Mouse (Mus musculus): ENCODE data around the gene Upk3bl. TPM values are rescaled to one million over a fixed set of nuclear protein-coding genes. Genes with fewer than 3 reads are reported as not detected.

The Upk3bl gene
- polyA plus RNA-seq, 1 experiment: 2.7 TPM

DNA sequence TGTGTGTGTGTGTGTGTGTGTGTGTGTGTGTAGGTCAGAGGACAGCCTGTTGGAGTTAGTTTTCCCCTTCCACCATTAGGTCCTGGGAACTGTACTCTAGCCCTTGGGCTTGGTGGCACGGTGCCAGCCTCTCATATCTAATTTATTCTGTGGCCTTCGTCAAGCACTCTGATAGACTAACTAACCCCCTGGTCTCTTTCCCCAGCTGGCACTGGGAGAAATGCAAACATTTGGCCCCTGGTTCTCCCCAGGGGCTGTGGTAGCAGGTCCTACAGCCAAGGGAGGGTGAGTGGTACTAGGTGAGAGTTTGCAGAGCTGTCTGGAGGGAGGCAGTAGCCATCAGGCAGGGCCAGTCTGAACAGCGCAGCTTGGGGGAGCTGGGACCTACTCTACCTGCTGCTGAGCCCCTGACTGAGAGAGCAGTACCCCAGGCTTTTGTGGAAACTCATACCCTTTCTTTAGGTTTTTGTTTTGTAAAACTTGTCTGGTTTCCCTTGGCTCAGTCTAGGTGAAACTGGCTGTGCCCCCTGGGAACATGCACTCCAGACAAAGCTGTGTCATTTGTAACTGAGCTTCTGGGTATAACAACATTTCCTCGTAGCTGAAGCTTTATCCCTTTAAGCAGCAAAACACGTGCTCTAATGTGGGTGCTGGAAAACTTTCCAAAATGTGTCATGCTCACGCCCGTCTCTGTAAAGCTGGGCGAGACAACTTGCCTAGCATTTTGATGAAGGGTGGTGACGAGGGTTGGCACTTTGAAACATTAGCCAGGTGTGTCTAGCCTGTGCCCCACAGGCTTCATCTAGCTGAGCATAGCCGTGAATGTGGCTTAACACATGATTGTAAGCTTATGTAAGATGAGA is 38.0 kb upstream of the Upk3bl start:
- Histone ChIP-seq H3K36me3 (ENCODE audit: control insufficient read depth, insufficient read depth, low read length, poor library complexity, severe bottlenecking) (peaks cover 6% of the 10 kb centered on the region), H3K9ac (ENCODE audit: low read depth, poor library complexity, severe bottlenecking) (no peak overlapping the region), H3K27ac (ENCODE audit: insufficient read depth, low read length) (no peak overlapping the region), H3K4me1 (ENCODE audit: control insufficient read depth, insufficient read depth, low read length) (peaks cover 5% of the 10 kb centered on the region), H3K4me3 (ENCODE audit: low read depth, low read length) (no peak overlapping the region), H3K9me3 (replicated peaks; ENCODE audit: control insufficient read depth, insufficient read depth, low read length, poor library complexity, severe bottlenecking) (no peaks in the 10 kb centered on the region), H3K27me3 (ENCODE audit: control insufficient read depth, insufficient read depth, low read length, poor library complexity, severe bottlenecking) (no peaks in the 10 kb centered on the region)
- TF ChIP-seq POLR2A (IDR thresholded peaks at IDR 0.05; ENCODE audit: insufficient read depth, low read length) (no peak), CTCF (IDR thresholded peaks at IDR 0.05; ENCODE audit: low read depth, low read length) (no peak), EP300 (IDR thresholded peaks at IDR 0.05; ENCODE audit: insufficient read depth, low read depth, low read length) (no peak)

DNA sequence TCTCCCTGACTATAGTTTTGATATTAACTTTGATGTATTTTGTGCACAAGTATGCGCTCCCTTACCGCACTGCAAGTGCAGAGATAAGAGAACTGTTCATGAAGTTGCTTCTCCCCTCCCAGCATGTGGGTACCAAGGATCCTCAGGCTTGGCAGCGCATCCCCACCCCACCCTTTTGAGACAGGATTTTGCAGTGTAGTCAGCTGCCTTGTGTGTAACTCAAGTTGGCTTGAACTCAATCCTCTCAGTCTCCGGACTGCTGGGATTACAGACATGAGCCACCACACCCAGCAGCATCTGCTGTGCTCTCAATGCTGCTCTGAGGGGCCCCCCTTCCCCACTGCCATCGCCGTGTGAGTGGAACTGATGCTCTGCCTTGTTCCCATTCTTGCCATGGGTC is 37.0 kb upstream of the Upk3bl start:
- no peak overlapping the region for H3K9ac ChIP-seq (ENCODE audit: low read depth, poor library complexity, severe bottlenecking)
- H3K9me3 ChIP-seq (replicated peaks; ENCODE audit: control insufficient read depth, insufficient read depth, low read length, poor library complexity, severe bottlenecking): no peaks in the 10 kb centered on the region
- no peak overlapping the region for H3K4me3 ChIP-seq (ENCODE audit: low read depth, low read length)
- H3K27ac ChIP-seq (ENCODE audit: insufficient read depth, low read length): no peak overlapping the region
- no peaks in the 10 kb centered on the region for H3K36me3 ChIP-seq (ENCODE audit: control insufficient read depth, insufficient read depth, low read length, poor library complexity, severe bottlenecking)
- no peak for TF ChIP-seq POLR2A (IDR thresholded peaks at IDR 0.05; ENCODE audit: insufficient read depth, low read length)
- TF ChIP-seq EP300 (IDR thresholded peaks at IDR 0.05; ENCODE audit: insufficient read depth, low read depth, low read length): no peak
- no peak for TF ChIP-seq CTCF (IDR thresholded peaks at IDR 0.05; ENCODE audit: low read depth, low read length)
- H3K4me1 ChIP-seq (ENCODE audit: control insufficient read depth, insufficient read depth, low read length): peaks cover 5% of the 10 kb centered on the region
- H3K27me3 ChIP-seq (ENCODE audit: control insufficient read depth, insufficient read depth, low read length, poor library complexity, severe bottlenecking): no peaks in the 10 kb centered on the region

DNA sequence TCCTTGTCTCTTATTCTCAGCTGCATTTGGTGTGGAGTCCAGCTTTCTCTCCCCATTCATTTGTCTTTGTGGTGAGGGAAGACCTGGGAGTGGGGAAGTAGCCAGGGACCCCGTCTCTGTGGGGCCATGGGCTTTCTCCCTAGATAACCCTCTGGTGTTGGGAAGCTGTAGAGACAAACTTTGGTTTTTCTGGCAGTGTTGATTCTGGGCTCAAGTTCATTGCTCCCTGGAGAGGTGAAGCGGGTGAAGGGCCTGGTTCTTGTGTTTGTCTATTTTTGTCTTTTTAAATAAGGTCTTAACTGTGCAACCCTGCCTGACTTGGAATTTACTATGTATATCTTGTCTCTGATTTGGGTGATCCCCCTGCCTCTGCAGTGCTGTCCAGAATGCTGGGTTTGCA is 35.6 kb upstream of the Upk3bl start:
- Histone ChIP-seq H3K4me3 (ENCODE audit: low read depth, low read length) (no peak overlapping the region), H3K4me1 (ENCODE audit: control insufficient read depth, insufficient read depth, low read length) (peaks cover 5% of the 10 kb centered on the region), H3K27ac (ENCODE audit: insufficient read depth, low read length) (no peak overlapping the region), H3K36me3 (ENCODE audit: control insufficient read depth, insufficient read depth, low read length, poor library complexity, severe bottlenecking) (no peaks in the 10 kb centered on the region), H3K9ac (ENCODE audit: low read depth, poor library complexity, severe bottlenecking) (no peak overlapping the region), H3K27me3 (ENCODE audit: control insufficient read depth, insufficient read depth, low read length, poor library complexity, severe bottlenecking) (no peaks in the 10 kb centered on the region), H3K9me3 (replicated peaks; ENCODE audit: control insufficient read depth, insufficient read depth, low read length, poor library complexity, severe bottlenecking) (no peaks in the 10 kb centered on the region)
- TF ChIP-seq EP300 (IDR thresholded peaks at IDR 0.05; ENCODE audit: insufficient read depth, low read depth, low read length) (no peak), POLR2A (IDR thresholded peaks at IDR 0.05; ENCODE audit: insufficient read depth, low read length) (no peak), CTCF (IDR thresholded peaks at IDR 0.05; ENCODE audit: low read depth, low read length) (no peak)

DNA sequence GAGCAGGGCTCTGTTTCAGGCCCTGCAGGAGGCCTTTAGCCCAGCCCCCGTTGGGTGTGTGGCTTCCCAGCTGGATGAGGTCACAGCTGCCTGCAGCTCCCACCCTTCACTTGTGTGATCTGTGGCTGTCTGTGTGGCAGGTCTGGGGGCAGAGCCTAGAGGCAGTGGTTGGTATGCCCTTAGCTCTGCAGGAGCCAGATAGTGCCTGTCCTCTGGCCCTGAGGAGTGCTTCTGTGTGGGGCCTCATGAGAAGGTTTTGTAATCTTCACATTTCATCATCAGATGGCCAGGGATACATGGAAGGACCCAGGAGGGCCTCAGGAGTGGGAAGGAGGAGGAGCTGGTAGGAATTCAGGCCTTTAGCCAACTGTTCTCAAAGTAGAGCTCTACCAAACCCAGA is 34.4 kb upstream of the Upk3bl start:
- TF ChIP-seq POLR2A (IDR thresholded peaks at IDR 0.05; ENCODE audit: insufficient read depth, low read length) (no peak), EP300 (IDR thresholded peaks at IDR 0.05; ENCODE audit: insufficient read depth, low read depth, low read length) (no peak), CTCF (IDR thresholded peaks at IDR 0.05; ENCODE audit: low read depth, low read length) (no peak)
- Histone ChIP-seq H3K27me3 (ENCODE audit: control insufficient read depth, insufficient read depth, low read length, poor library complexity, severe bottlenecking) (no peaks in the 10 kb centered on the region), H3K4me1 (ENCODE audit: control insufficient read depth, insufficient read depth, low read length) (peaks cover 5% of the 10 kb centered on the region), H3K4me3 (ENCODE audit: low read depth, low read length) (no peak overlapping the region), H3K9ac (ENCODE audit: low read depth, poor library complexity, severe bottlenecking) (no peak overlapping the region), H3K27ac (ENCODE audit: insufficient read depth, low read length) (no peak overlapping the region), H3K36me3 (ENCODE audit: control insufficient read depth, insufficient read depth, low read length, poor library complexity, severe bottlenecking) (no peaks in the 10 kb centered on the region), H3K9me3 (replicated peaks; ENCODE audit: control insufficient read depth, insufficient read depth, low read length, poor library complexity, severe bottlenecking) (no peaks in the 10 kb centered on the region)

DNA sequence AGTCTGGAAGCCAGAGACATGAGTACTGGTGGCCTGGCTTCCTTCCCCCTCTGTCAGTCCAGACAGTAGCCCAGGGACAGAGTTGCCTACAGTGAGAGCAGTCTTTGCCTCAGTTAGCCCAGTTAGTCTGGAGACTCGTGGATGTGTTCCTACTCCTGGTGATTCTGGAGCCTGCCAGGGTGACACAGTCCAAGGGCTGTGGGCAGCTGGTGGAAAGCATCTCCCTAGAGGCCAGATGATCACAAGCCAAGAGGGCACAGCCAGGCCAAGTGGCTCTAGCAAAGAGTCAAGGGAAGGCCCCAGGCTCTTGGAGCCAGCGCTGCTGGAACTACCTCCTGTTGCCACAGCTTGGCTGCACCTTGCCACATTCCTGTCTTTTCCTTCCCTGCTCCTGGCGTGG is 28.6 kb upstream of the Upk3bl start:
- TF ChIP-seq POLR2A (IDR thresholded peaks at IDR 0.05; ENCODE audit: insufficient read depth, low read length): no peak
- no peak for TF ChIP-seq EP300 (IDR thresholded peaks at IDR 0.05; ENCODE audit: insufficient read depth, low read depth, low read length)
- TF ChIP-seq CTCF (IDR thresholded peaks at IDR 0.05; ENCODE audit: low read depth, low read length): no peak
- H3K4me3 ChIP-seq (ENCODE audit: low read depth, low read length): no peak overlapping the region
- H3K36me3 ChIP-seq (ENCODE audit: control insufficient read depth, insufficient read depth, low read length, poor library complexity, severe bottlenecking): no peaks in the 10 kb centered on the region
- no peak overlapping the region for H3K9ac ChIP-seq (ENCODE audit: low read depth, poor library complexity, severe bottlenecking)
- H3K4me1 ChIP-seq (ENCODE audit: control insufficient read depth, insufficient read depth, low read length): no peaks in the 10 kb centered on the region
- no peaks in the 10 kb centered on the region for H3K9me3 ChIP-seq (replicated peaks; ENCODE audit: control insufficient read depth, insufficient read depth, low read length, poor library complexity, severe bottlenecking)
- H3K27ac ChIP-seq (ENCODE audit: insufficient read depth, low read length): no peak overlapping the region
- no peaks in the 10 kb centered on the region for H3K27me3 ChIP-seq (ENCODE audit: control insufficient read depth, insufficient read depth, low read length, poor library complexity, severe bottlenecking)

DNA sequence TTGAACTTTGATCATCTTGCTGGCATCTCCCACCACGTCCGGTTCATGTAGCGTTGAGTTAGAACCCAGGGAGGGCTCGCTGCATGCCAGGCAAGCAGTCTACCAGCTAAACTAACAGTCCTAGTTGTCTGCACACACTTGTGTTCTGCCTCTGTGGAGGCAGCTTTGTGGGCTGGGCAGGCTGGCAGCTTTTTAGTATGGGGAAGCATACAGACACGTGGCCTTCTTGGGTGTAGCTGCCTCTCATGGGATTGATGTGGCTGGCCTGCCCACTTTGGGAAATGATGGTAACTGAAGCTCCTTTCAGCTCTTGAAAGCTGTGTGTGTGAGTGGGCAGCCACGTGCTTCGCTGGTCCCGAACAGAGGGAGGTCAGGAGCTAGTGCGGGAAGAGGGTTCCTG is 27.4 kb upstream of the Upk3bl start:
- Histone ChIP-seq H3K4me1 (ENCODE audit: control insufficient read depth, insufficient read depth, low read length) (no peaks in the 10 kb centered on the region), H3K27ac (ENCODE audit: insufficient read depth, low read length) (no peak overlapping the region), H3K36me3 (ENCODE audit: control insufficient read depth, insufficient read depth, low read length, poor library complexity, severe bottlenecking) (no peaks in the 10 kb centered on the region), H3K4me3 (ENCODE audit: low read depth, low read length) (no peak overlapping the region), H3K9me3 (replicated peaks; ENCODE audit: control insufficient read depth, insufficient read depth, low read length, poor library complexity, severe bottlenecking) (no peaks in the 10 kb centered on the region), H3K27me3 (ENCODE audit: control insufficient read depth, insufficient read depth, low read length, poor library complexity, severe bottlenecking) (no peaks in the 10 kb centered on the region), H3K9ac (ENCODE audit: low read depth, poor library complexity, severe bottlenecking) (no peak overlapping the region)
- no peak for TF ChIP-seq EP300 (IDR thresholded peaks at IDR 0.05; ENCODE audit: insufficient read depth, low read depth, low read length)
- no peak for TF ChIP-seq CTCF (IDR thresholded peaks at IDR 0.05; ENCODE audit: low read depth, low read length)
- no peak for TF ChIP-seq POLR2A (IDR thresholded peaks at IDR 0.05; ENCODE audit: insufficient read depth, low read length)

Data from ES-Bruce4 (cell line).